Mouse (Mus musculus) lung, adult 18-20 months (tissue): ENCODE measurements around the gene Nudt10.
"Not testable (repeated sequence)": the region's sequence is repeated elsewhere in the genome, so short reads cannot be mapped to it uniquely, and the experiment has no call there.

Experiments used
- DNase-seq, 2 experiments: peaks; one replicate each; pipeline ENCODE4 v3.0.0; 2022; ENCODE audit warnings: mixed read lengths in 2 of 2

Nudt10 gene

DNA sequence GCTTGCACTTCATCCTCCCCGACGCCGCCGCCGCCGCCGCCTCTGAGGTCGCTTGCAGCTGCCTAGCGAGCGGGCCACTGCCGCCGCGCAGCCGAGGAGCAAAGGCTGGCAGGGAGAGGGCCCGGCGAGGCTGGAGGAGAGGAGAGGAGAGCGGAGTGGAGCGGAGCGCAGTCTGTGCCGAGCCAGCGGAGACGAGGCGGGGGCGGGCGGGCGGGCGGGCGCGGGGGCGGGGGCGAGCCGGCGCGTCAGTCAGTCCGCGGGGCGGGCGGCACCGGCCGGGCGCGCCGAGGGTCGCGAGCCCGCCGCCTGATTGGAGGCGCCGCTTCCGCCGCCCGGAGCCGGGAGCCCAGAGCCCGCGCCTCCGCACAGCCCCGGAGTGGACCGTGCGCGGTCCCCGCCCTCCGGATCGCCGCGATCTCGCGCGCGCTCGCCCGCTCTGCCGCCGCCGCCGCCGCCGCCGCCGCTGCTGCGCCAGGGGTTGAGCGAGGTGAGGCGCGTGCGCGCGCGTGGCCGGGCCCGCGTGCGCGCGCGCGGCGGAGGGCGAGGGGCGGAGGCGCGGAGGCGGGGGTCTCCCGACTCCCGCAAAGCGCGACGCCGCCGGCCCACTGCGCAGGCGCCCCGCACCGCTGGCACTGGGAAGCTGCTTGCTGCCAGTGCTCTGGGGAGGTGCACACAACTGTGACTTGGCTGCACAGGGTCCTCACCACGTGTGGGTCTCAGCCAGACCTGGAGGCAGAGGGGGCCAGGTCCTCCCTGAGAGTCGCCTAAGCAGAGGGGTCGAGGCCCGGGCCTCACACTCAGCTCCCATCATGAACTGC lies at the start of gene Nudt10:
Nudt10 (minus strand) TSS at position 193 of the 818 bp plus-strand sequence.
- DNase-seq: not testable (repeated sequence)

DNA sequence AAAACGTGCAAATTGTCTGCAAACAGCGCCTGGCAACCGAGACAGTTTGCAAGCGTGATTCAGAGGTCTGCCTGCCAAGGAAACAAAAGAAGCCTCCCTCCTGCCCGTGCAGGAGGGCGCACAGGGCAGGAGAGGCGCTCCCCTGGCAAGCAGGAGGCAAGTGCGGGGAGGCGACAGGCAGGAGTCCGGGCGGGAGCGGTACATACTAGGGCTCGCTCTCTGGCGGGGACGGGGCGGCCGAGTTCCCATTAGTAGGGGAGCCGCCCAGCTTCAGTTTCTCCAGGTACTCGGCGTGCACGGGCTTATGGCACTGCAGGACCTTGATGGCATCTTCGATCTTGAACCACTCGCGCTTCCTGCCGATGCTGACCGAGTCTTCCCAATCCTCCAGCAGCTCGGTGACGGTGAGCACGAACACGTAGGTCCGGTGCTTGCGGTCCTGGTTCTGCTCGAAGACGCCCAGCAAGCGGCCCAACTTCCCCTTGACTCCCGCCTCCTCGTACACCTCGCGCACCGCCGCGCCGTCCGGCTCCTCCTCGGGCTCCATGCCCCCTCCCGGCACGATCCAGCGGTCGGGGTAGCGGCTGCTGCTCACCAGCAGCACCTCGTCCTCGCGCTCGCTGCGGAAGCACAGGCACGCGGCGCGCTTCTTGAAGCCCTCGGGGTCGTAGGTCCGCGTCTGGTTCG lies 536 bp downstream of the Nudt10 start:
- not testable (repeated sequence) for DNase-seq

DNA sequence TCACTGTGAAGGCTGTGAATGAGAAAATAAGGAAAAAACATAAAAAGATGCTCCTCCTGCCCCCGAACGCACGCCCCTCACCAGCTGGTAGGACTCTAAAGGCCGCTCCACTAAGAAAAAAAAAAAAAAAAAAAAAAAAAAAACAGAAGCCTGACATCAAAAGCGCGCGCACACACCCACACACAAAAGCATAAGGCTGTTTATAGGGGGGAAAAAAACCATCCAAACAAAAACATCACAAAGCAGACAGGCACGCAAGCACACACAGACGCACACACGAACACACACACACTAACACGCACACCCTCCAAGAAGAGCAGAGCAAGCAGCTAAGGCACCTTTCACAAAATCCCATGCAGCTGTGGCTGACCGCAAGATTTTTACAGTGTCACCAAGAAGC lies 1.1 kb downstream of the Nudt10 start:
- DNase-seq: no peak
